Mouse (Mus musculus): Measurements from ENCODE around the gene Madd.

DNA sequence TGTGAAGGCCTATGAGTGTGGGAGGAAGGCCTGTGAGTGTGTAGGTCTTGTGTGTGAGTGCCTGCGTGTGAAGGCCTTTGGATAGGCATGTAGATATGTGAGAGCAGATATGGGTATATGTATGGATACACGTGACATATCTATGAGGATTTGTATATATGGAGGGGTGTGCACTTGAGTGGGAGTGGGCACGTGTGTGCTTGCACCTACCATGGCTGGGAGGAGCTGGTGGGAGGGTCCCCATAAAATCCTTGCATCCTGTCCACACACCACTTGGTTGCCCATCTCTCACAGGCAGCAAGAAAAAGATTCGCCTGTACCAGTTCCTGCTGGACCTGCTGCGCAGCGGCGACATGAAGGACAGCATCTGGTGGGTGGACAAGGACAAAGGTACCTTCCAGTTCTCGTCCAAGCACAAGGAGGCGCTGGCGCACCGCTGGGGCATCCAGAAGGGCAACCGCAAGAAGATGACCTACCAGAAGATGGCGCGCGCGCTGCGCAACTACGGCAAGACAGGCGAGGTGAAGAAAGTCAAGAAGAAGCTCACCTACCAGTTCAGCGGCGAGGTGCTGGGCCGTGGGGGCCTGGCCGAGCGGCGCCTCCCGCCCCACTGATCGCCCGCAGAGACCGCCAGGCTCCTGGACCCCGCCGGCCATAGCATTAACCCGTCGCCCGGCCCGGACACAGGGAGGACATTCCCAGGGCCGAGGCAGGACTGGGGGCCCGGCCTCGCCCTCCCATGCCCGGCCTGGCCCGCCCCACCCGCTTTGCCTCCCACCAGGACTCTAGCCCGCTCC is 68.7 kb downstream of the Madd start:
- TF ChIP-seq POLR2A (IDR thresholded peaks at IDR 0.05; ENCODE audit: control insufficient read depth, low read depth, low read length) (no peak), CTCF (IDR thresholded peaks at IDR 0.05; ENCODE audit: control insufficient read depth, insufficient read depth, insufficient replicate concordance, low read depth, low read length) (peak; percentile 94)

Measured in testis, adult 2 months (tissue).